Mouse (Mus musculus) forebrain, postnatal 0 days (tissue): ENCODE data around the gene Sh3pxd2a. TPM values are rescaled to one million over a fixed set of nuclear protein-coding genes. Genes with fewer than 3 reads are reported as not detected.

Experiments
- ATAC-seq: fragments of 200-750 bp; cut with Nextera tagmentation; 2 replicates; pipeline ENCODE4 v1.8.0; 2017; ENCODE audit warnings: mild to moderate bottlenecking, moderate library complexity
- DNase-seq: peaks from one replicate; pipeline ENCODE4 v3.0.0-alpha.2; 2015
- H3K27ac ChIP-seq: fragments of 300-500 bp; sonication (generic); 2 replicates; pipeline ENCODE4 v1.5.1; 2014; ENCODE audit warnings: low read depth, mild to moderate bottlenecking, antibody characterized with exemption, low read length, moderate library complexity, mixed read lengths
- H3K27me3 ChIP-seq: fragments of 300-500 bp; sonication (generic); 2 replicates; pipeline ENCODE4 v1.6.1; 2014; ENCODE audit warnings: mild to moderate bottlenecking, low read length, mixed read lengths; ENCODE audit not compliant: insufficient read depth
- H3K36me3 ChIP-seq: fragments of 300-500 bp; sonication (generic); 2 replicates; pipeline ENCODE4 v1.6.1; 2014; ENCODE audit warnings: mild to moderate bottlenecking, moderate library complexity; ENCODE audit not compliant: insufficient read depth
- H3K4me1 ChIP-seq: fragments of 300-500 bp; sonication (generic); 2 replicates; pipeline ENCODE4 v1.6.1; 2014; ENCODE audit warnings: antibody characterized with exemption; ENCODE audit not compliant: insufficient read depth
- H3K4me2 ChIP-seq: fragments of 300-500 bp; sonication (generic); 2 replicates; pipeline ENCODE4 v1.6.1; 2014; ENCODE audit warnings: low read depth, mild to moderate bottlenecking, moderate library complexity
- H3K4me3 ChIP-seq: fragments of 300-500 bp; sonication (generic); 2 replicates; pipeline ENCODE4 v1.5.1; 2014; ENCODE audit warnings: low read depth, low read length, mixed read lengths
- H3K9ac ChIP-seq: fragments of 300-500 bp; sonication (generic); 2 replicates; pipeline ENCODE4 v1.6.1; 2014; ENCODE audit warnings: mild to moderate bottlenecking
- H3K9me3 ChIP-seq: fragments of 300-500 bp; sonication (generic); 2 replicates; pipeline ENCODE4 v1.6.1; 2016; ENCODE audit warnings: low read length
- CTCF ChIP-seq: sonication (generic); IDR thresholded peaks from 2 replicates; pipeline ENCODE4 v1.5.1; 2016; ENCODE audit warnings: antibody characterized with exemption, control low read depth, low read depth
- WGBS: fragments of 180-500 bp; shearing (Covaris S2); extraction: QIAGEN DNeasy Blood & Tissue Kit; methylation state at CpG from one replicate; pipeline ENCODE4 v1.1.7; 2014; 5-methylcytosine and 5-hydroxymethylcytosine counted together
- microRNA-seq, 2 experiments: library from miRNA; unstranded; fragments of <30 nt; microRNA quantifications; one replicate each; pipeline ENCODE4; 2016
- polyA plus RNA-seq: library from polyadenylated mRNA; unstranded; fragments of >200 nt; fragmentation: Nextera tagmentation; extraction: Ambion mirVana; gene quantifications from 2 replicates; pipeline ENCODE4 v1.2.1, GENCODE M21; 2015
- total RNA-seq: library from RNA; depleted of rRNA; stranded (reverse); fragments of >200 nt; gene quantifications from 2 replicates; pipeline ENCODE4 v1.2.3, GENCODE M21; 2014; rRNA removed

The Sh3pxd2a gene
- total and polyA plus RNA-seq, 2 experiments from 2014 or later, result 1.2 to 20.8 TPM

DNA sequence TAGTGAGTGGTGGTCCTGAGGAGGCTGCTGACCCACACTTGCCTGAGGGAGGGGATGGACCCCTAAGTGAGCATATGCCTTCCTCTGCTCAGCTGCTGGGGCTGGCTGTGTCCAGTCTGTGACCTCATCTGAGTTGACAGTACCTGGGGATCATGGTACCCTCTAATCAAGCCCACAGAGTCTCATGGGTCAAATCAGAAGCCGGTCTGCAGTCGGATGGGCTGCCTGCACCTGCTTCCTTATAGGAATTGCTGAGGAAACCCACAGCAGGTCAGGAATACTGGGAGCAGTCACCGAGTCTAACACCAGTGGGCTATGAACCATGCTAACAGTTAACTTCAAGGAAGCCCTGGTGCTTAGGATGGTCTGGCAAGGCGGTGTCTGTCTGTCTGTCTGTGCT, 253.8 kb downstream of the Sh3pxd2a start:
- ATAC-seq, result no peak

More for the DNA sequence above, 253.8 kb downstream of the Sh3pxd2a start:
- Histone ChIP-seq H3K27ac (no peak overlapping the region), H3K4me3 (no peak overlapping the region), H3K27me3 (no peaks in the 10 kb centered on the region), H3K36me3 (no peaks in the 10 kb centered on the region), H3K9ac (no peak overlapping the region), H3K9me3 (no peaks in the 10 kb centered on the region), H3K4me2 (no peak overlapping the region), H3K4me1 (no peaks in the 10 kb centered on the region)
- no peak for DNase-seq
- no peak for TF ChIP-seq CTCF
- WGBS, result 95% methylated on average over 4 of the region's 4 CpGs

Small RNAs within 50 kb of the gene (microRNA-seq; reads per million reads assigned to microRNA genes)
- 0 reads per million in 2 experiments for gene Mir6995

Other genes starting within 250 kb of the Sh3pxd2a start
- gene Stn1, start 73.1 kb upstream of the Sh3pxd2a start, total RNA-seq, result 17.1 and 19.6 TPM in 2 replicates
- gene Stn1, start 73.1 kb upstream of the Sh3pxd2a start, polyA plus RNA-seq, result 20.9 and 22.7 TPM in 2 replicates
- gene Slk, start 115.3 kb upstream of the Sh3pxd2a start, total RNA-seq, result 24.5 and 28.4 TPM in 2 replicates
- gene Slk, start 115.3 kb upstream of the Sh3pxd2a start, polyA plus RNA-seq, result 3.1 and 3.8 TPM in 2 replicates
- 0.08 and 0.57 TPM in 2 replicates for gene Col17a1, start 227.7 kb upstream of the Sh3pxd2a start, total RNA-seq
- gene Col17a1, start 227.7 kb upstream of the Sh3pxd2a start, polyA plus RNA-seq, result 0.08 and 0.42 TPM in 2 replicates